Mouse (Mus musculus): ENCODE data around the gene Slc6a8.

The Slc6a8 gene

GRCm38 (mm10) chrX:73684978-73685377, 12.0 kb downstream of the Slc6a8 start:
- no peak for DNase-seq (ENCODE audit: low read depth, low spot score)

GRCm38 (mm10) chrX:73685629-73686028, 12.7 kb downstream of the Slc6a8 start:
- no peak for DNase-seq (ENCODE audit: low read depth, low spot score)

GRCm38 (mm10) chrX:73690917-73691629, 18.1 kb downstream of the Slc6a8 start:
- DNase-seq (ENCODE audit: low read depth, low spot score) = no peak

GRCm38 (mm10) chrX:73700472-73700871, 27.5 kb downstream of the Slc6a8 start:
- no peak for DNase-seq (ENCODE audit: low read depth, low spot score)

GRCm38 (mm10) chrX:73715476-73716108, 42.6 kb downstream of the Slc6a8 start:
- DNase-seq (ENCODE audit: low read depth, low spot score) = no peak

GRCm38 (mm10) chrX:73716109-73716661, 43.2 kb downstream of the Slc6a8 start, which contains the start of the genes Bcap31 and Abcd1:
Bcap31 (minus strand) TSS chrX:73716175.
Abcd1 (plus strand) TSS chrX:73716597.
- peak; percentile 86 for DNase-seq (ENCODE audit: low read depth, low spot score)

GRCm38 (mm10) chrX:73716709-73717545, 44.0 kb downstream of the Slc6a8 start:
- DNase-seq (ENCODE audit: low read depth, low spot score) = no peak

- no peak for DNase-seq (ENCODE audit: low read depth, low spot score)
Measured at GRCm38 (mm10) chrX:73717667-73718066, 44.7 kb downstream of the Slc6a8 start.

- DNase-seq (ENCODE audit: low read depth, low spot score) = no peak
Measured at GRCm38 (mm10) chrX:73718271-73718670, 45.3 kb downstream of the Slc6a8 start.

- no peak for DNase-seq (ENCODE audit: low read depth, low spot score)
Measured at GRCm38 (mm10) chrX:73718686-73719362, 45.9 kb downstream of the Slc6a8 start.

- DNase-seq (ENCODE audit: low read depth, low spot score) = no peak
Measured at GRCm38 (mm10) chrX:73730908-73731307, 58.0 kb downstream of the Slc6a8 start.
